Mouse (Mus musculus) cortical plate, adult 2 months (tissue): ENCODE measurements at regions not wholly inside any gene's neighbourhood (a gene's known extent, or its start where the extent isn't known, plus 50 kb on each side); places are given as distances from the start of the nearest gene placed in this dataset.

Experiments
- H3K27ac ChIP-seq: fragments of 200-500 bp; 2 replicates; pipeline ENCODE4 v1.5.1; 2012; ENCODE audit warnings: low read length, control low read depth, inconsistent platforms; ENCODE audit not compliant: insufficient read depth
- H3K4me1 ChIP-seq: fragments of 200-500 bp; 2 replicates; pipeline ENCODE4 v1.6.1; 2011; ENCODE audit warnings: low read length; ENCODE audit not compliant: control insufficient read depth, insufficient read depth
- H3K4me3 ChIP-seq: fragments of 200-500 bp; 2 replicates; pipeline ENCODE4 v1.5.1; 2011; ENCODE audit warnings: mild to moderate bottlenecking, low read length, control low read depth; ENCODE audit not compliant: insufficient read depth
- CTCF ChIP-seq: fragments of 200-500 bp; IDR thresholded peaks from 2 replicates; pipeline ENCODE4 v1.5.1; 2011; ENCODE audit warnings: mild to moderate bottlenecking, control low read depth, low read length; ENCODE audit not compliant: insufficient read depth; ENCODE audit errors: extremely low read depth
- POLR2A ChIP-seq: fragments of 200-500 bp; IDR thresholded peaks from 2 replicates; pipeline ENCODE4 v1.6.1; 2011; ENCODE audit warnings: mild to moderate bottlenecking, low read length, control low read depth; ENCODE audit not compliant: insufficient read depth; ENCODE audit errors: extremely low read depth

GRCm38 (mm10) chr10:37618606-37619005, 479.9 kb upstream of the Marcks start:
- no peak for TF ChIP-seq POLR2A
- no peak for TF ChIP-seq CTCF
- Histone ChIP-seq H3K4me3 (no peak overlapping the region), H3K27ac (no peak overlapping the region), H3K4me1 (no peaks in the 10 kb centered on the region)

- TF ChIP-seq CTCF (no peak), POLR2A (no peak)
- H3K27ac ChIP-seq: no peak overlapping the region
- H3K4me3 ChIP-seq: no peak overlapping the region
- no peaks in the 10 kb centered on the region for H3K4me1 ChIP-seq
Observed at GRCm38 (mm10) chr10:37617708-37618300, 479.1 kb upstream of the Marcks start.

GRCm38 (mm10) chr10:37615926-37616691, 477.4 kb upstream of the Marcks start:
- H3K4me1 ChIP-seq: no peaks in the 10 kb centered on the region
- TF ChIP-seq POLR2A (no peak), CTCF (no peak)
- no peak overlapping the region for H3K4me3 ChIP-seq
- no peak overlapping the region for H3K27ac ChIP-seq

GRCm38 (mm10) chr10:37613936-37614335, 475.2 kb upstream of the Marcks start:
- no peak overlapping the region for H3K4me3 ChIP-seq
- H3K27ac ChIP-seq: no peak overlapping the region
- H3K4me1 ChIP-seq: no peaks in the 10 kb centered on the region
- TF ChIP-seq POLR2A (no peak), CTCF (no peak)

- H3K4me3 ChIP-seq: no peak overlapping the region
- TF ChIP-seq CTCF: no peak
- TF ChIP-seq POLR2A: no peak
- no peaks in the 10 kb centered on the region for H3K4me1 ChIP-seq
- no peak overlapping the region for H3K27ac ChIP-seq
Observed at GRCm38 (mm10) chr10:37603529-37603928, 464.8 kb upstream of the Marcks start.

GRCm38 (mm10) chr10:37602936-37603335, 464.2 kb upstream of the Marcks start:
- Histone ChIP-seq H3K27ac (no peak overlapping the region), H3K4me1 (no peaks in the 10 kb centered on the region), H3K4me3 (no peak overlapping the region)
- TF ChIP-seq POLR2A (no peak), CTCF (no peak)

GRCm38 (mm10) chr10:37589889-37590288, 451.2 kb upstream of the Marcks start:
- no peak overlapping the region for H3K27ac ChIP-seq
- H3K4me1 ChIP-seq: no peaks in the 10 kb centered on the region
- H3K4me3 ChIP-seq: no peak overlapping the region
- no peak for TF ChIP-seq POLR2A
- TF ChIP-seq CTCF: no peak

- TF ChIP-seq POLR2A (no peak), CTCF (no peak)
- Histone ChIP-seq H3K27ac (no peak overlapping the region), H3K4me3 (no peak overlapping the region), H3K4me1 (no peaks in the 10 kb centered on the region)
Observed at GRCm38 (mm10) chr10:37589009-37589408, 450.3 kb upstream of the Marcks start.

GRCm38 (mm10) chr10:37571171-37571570, 432.5 kb upstream of the Marcks start:
- TF ChIP-seq POLR2A: no peak
- TF ChIP-seq CTCF: no peak
- no peak overlapping the region for H3K4me3 ChIP-seq

GRCm38 (mm10) chr10:37561705-37562104, 423.0 kb upstream of the Marcks start:
- no peaks in the 10 kb centered on the region for H3K4me1 ChIP-seq
- no peak overlapping the region for H3K27ac ChIP-seq
- TF ChIP-seq CTCF: no peak
- TF ChIP-seq POLR2A: no peak
- H3K4me3 ChIP-seq: no peak overlapping the region

More at GRCm38 (mm10) chr10:37571171-37571570, 432.5 kb upstream of the Marcks start:
- Histone ChIP-seq H3K4me1 (no peaks in the 10 kb centered on the region), H3K27ac (no peak overlapping the region)
